8 mouse cellular contexts compared by ENCODE assay signal in genomic region chr3:28408859-28409459, GRCm38 (mm10).
A peak's percentile ranks its signal among the peaks of the same experiment; 100 is the strongest.
DNase-seq lines count a peak whose midpoint lies in the region; ATAC-seq lines count a peak whose summit lies in the region.

No protein-coding gene starts in this region.

- peak; percentile 30 for DNase-seq in adrenal gland, postnatal 25 days
- peak; percentile 41 for DNase-seq in embryo, embryonic 11.5 days (ENCODE audit: low read depth, low spot score)
- DNase-seq in left cerebral cortex, adult 9 months (ENCODE audit: low spot score in 2 of 2): peak; percentile 38 to 73
- peak; percentile 67 to 85 for DNase-seq in lung, postnatal 4 days
- DNase-seq in right cerebral cortex, postnatal 25 days: peak; percentile 66
- DNase-seq in spleen, postnatal 36 days (ENCODE audit: low spot score in 2 of 2): no peak

- 47% methylated on average over 12 of the region's 12 CpGs for WGBS in intestine, embryonic 15.5 days

- H3K4me1 ChIP-seq in intestine, embryonic 15.5 days (replicated peaks): no peaks in the 10 kb centered on the region

- no peak overlapping the region for H3K9ac ChIP-seq in intestine, embryonic 15.5 days

- H3K27me3 ChIP-seq in intestine, embryonic 15.5 days (replicated peaks): no peaks in the 10 kb centered on the region

- H3K36me3 ChIP-seq in intestine, embryonic 15.5 days: no peaks in the 10 kb centered on the region

- peak; percentile 83 for ATAC-seq in granulocyte monocyte progenitor cell, adult 5-6 weeks (replicated peaks; ENCODE audit: poor library complexity, severe bottlenecking)
- peak; percentile 83 for ATAC-seq in intestine, embryonic 15.5 days

- peak overlapping the region; percentile 41; the same call in 1 of the 2 replicates for H3K27ac ChIP-seq in intestine, embryonic 15.5 days

- no peak overlapping the region for H3K4me3 ChIP-seq in intestine, embryonic 15.5 days (replicated peaks)

- no peak overlapping the region for H3K4me2 ChIP-seq in intestine, embryonic 15.5 days (replicated peaks)

- no peaks in the 10 kb centered on the region for H3K9me3 ChIP-seq in intestine, embryonic 15.5 days

Comparison
In these comparisons a context has a peak if more than half of its experiments do, and no peak if none do; other contexts are left out.
1. DNase-seq: peak in adrenal gland, postnatal 25 days (single experiment), embryo, embryonic 11.5 days (single experiment), left cerebral cortex, adult 9 months (2 of 2), lung, postnatal 4 days (2 of 2) and right cerebral cortex, postnatal 25 days (single experiment); none in spleen, postnatal 36 days (0 of 2).